Mouse (Mus musculus): ENCODE results near the gene Ccnl1. TPM values are rescaled to one million over a fixed set of nuclear protein-coding genes. Genes with fewer than 3 reads are reported as not detected.

Gene Ccnl1
- polyA plus RNA-seq, 1 experiment from 2014 or later: 64.9 TPM

- 84% methylated on average over 5 of the region's 5 CpGs for WGBS (ENCODE audit: missing documents)
- no peak overlapping the region for H3K4me3 ChIP-seq (ENCODE audit: inconsistent target)
- no peaks in the 10 kb centered on the region for H3K36me3 ChIP-seq (ENCODE audit: inconsistent target)
- no peak overlapping the region for H3K27ac ChIP-seq
- peaks cover 10% of the 10 kb centered on the region; the same call in 1 of the 2 replicates for H3K79me2 ChIP-seq (ENCODE audit: inconsistent target)
Measured at GRCm38 (mm10) chr3:65925058-65925740, 32.9 kb downstream of the Ccnl1 start.

- H3K4me3 ChIP-seq (ENCODE audit: inconsistent target): no peak overlapping the region
- H3K36me3 ChIP-seq (ENCODE audit: inconsistent target): no peaks in the 10 kb centered on the region
- peak overlapping the region; percentile 90 for H3K27ac ChIP-seq
- 23% methylated on average over 6 of the region's 6 CpGs for WGBS (ENCODE audit: missing documents)
- H3K79me2 ChIP-seq (ENCODE audit: inconsistent target): peaks cover 10% of the 10 kb centered on the region; the same call in 1 of the 2 replicates
Measured at GRCm38 (mm10) chr3:65922420-65922819, 35.6 kb downstream of the Ccnl1 start.

GRCm38 (mm10) chr3:65921671-65922070, 36.4 kb downstream of the Ccnl1 start:
- Histone ChIP-seq H3K36me3 (ENCODE audit: inconsistent target) (no peaks in the 10 kb centered on the region), H3K4me3 (ENCODE audit: inconsistent target) (no peak overlapping the region), H3K79me2 (ENCODE audit: inconsistent target) (peaks cover 5% of the 10 kb centered on the region; the same call in 1 of the 2 replicates), H3K27ac (peak overlapping the region; percentile 90)
- WGBS (ENCODE audit: missing documents): 89% methylated on average over 1 of the region's 1 CpGs

GRCm38 (mm10) chr3:65919016-65919415, 39.0 kb downstream of the Ccnl1 start:
- no peak overlapping the region for H3K27ac ChIP-seq
- 95% methylated on average over 2 of the region's 2 CpGs for WGBS (ENCODE audit: missing documents)

DNA sequence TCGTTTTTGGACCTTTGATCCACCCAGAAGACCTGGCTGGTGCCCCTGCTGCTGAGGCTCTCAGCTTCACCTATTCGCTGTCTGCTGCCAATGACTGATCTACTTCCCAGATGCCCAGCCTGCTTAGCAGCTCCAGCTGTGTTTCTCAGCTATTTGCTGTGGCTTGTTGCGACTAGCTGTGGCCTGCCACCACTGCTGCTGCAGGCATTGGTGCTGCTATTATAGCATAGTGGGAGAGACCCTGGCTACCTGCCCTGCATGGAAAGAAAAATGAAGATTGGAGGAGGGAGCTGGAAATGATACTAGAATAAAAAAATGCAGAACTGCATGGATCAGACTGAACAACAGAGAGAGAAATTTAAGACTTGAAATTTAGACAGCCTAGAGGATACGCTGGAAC, 45.1 kb downstream of the Ccnl1 start:
- no peaks in the 10 kb centered on the region for H3K79me2 ChIP-seq (ENCODE audit: inconsistent target)
- H3K4me3 ChIP-seq (ENCODE audit: inconsistent target): no peak overlapping the region
- H3K27ac ChIP-seq: no peak overlapping the region
- WGBS (ENCODE audit: missing documents): 94% methylated on average over 4 of the region's 4 CpGs
- H3K36me3 ChIP-seq (ENCODE audit: inconsistent target): no peaks in the 10 kb centered on the region

More at GRCm38 (mm10) chr3:65919016-65919415, 39.0 kb downstream of the Ccnl1 start:
- no peaks in the 10 kb centered on the region for H3K36me3 ChIP-seq (ENCODE audit: inconsistent target)
- H3K79me2 ChIP-seq (ENCODE audit: inconsistent target): no peaks in the 10 kb centered on the region
- H3K4me3 ChIP-seq (ENCODE audit: inconsistent target): no peak overlapping the region

DNA sequence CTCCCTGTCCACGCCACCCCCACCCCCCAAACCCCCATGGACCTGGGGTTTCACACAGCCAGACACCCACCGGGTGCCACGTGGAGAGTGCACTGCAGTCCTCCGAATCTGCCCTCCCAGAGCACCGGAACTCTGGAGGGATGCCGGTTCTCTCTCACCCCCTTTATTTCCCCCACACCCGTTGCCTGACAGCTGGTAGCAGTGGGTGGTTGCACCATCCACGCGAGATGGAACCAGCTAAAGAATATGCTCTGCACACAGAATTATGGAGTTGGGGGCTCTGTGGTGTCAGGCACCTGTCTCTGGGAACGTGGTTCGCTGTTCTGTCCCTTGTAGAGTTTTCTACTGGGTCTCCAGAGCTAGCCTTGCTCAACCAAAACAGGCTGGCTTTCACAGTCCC, 45.8 kb downstream of the Ccnl1 start:
- WGBS (ENCODE audit: missing documents): 96% methylated on average over 10 of the region's 11 CpGs
- no peaks in the 10 kb centered on the region for H3K36me3 ChIP-seq (ENCODE audit: inconsistent target)
- no peaks in the 10 kb centered on the region for H3K79me2 ChIP-seq (ENCODE audit: inconsistent target)
- H3K27ac ChIP-seq: peak overlapping the region; percentile 38; the same call in 1 of the 2 replicates
- no peak overlapping the region for H3K4me3 ChIP-seq (ENCODE audit: inconsistent target)

DNA sequence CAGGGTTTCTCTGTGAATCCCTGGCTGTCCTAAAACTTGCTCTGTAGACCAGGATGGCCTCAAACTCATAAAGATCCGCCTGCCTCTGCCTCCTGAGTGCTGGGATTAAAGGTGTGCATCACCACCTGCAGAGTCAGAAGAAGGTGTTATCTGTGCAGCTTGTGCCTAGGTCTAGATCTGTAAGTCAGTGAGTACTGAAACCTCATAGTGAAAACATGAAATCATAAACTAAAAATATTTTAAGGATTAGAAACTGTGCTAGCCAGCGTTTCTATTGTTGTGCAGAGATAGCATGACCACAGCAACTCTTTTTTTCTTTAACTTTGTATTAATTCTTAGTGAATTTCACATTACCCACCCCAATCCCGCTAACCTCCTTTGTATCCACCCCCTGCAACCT, 46.8 kb downstream of the Ccnl1 start:
- Histone ChIP-seq H3K27ac (peak overlapping the region; percentile 38), H3K36me3 (ENCODE audit: inconsistent target) (no peaks in the 10 kb centered on the region), H3K79me2 (ENCODE audit: inconsistent target) (no peaks in the 10 kb centered on the region), H3K4me3 (ENCODE audit: inconsistent target) (no peak overlapping the region)
- WGBS (ENCODE audit: missing documents): 72% methylated on average over 3 of the region's 3 CpGs

DNA sequence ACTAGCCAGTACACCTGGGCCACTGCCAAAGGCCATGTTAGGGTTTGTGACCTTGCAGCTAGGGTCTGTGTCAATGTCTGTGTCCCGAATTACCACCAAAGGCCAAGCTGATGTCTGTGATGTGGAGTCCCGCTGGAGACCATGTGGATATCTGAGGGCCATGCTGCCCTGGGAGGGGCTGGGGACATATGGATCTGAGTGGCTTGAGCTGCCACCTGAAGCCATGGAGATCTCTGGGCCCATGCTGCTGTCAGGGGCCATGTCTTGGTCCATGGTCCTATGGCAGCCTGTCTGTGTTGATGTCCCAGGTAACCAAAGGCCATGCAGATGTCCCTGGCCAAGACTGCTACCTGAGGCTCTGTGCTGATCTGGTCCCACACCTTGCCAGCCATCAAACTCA, 48.6 kb downstream of the Ccnl1 start:
- Histone ChIP-seq H3K79me2 (ENCODE audit: inconsistent target) (no peaks in the 10 kb centered on the region), H3K36me3 (ENCODE audit: inconsistent target) (no peaks in the 10 kb centered on the region), H3K27ac (no peak overlapping the region), H3K4me3 (ENCODE audit: inconsistent target) (no peak overlapping the region)
- WGBS (ENCODE audit: missing documents): 100% methylated on average over 2 of the region's 2 CpGs

GRCm38 (mm10) chr3:65907536-65907935, 50.5 kb downstream of the Ccnl1 start:
- no peak overlapping the region for H3K27ac ChIP-seq

GRCm38 (mm10) chr3:65905281-65906169, 52.5 kb downstream of the Ccnl1 start:
- Histone ChIP-seq H3K79me2 (ENCODE audit: inconsistent target) (no peaks in the 10 kb centered on the region), H3K27ac (peak overlapping the region; percentile 52), H3K36me3 (ENCODE audit: inconsistent target) (no peaks in the 10 kb centered on the region), H3K4me3 (ENCODE audit: inconsistent target) (no peak overlapping the region)
- 33% methylated on average over 7 of the region's 7 CpGs for WGBS (ENCODE audit: missing documents)

More at GRCm38 (mm10) chr3:65907536-65907935, 50.5 kb downstream of the Ccnl1 start:
- no peaks in the 10 kb centered on the region for H3K36me3 ChIP-seq (ENCODE audit: inconsistent target)
- H3K4me3 ChIP-seq (ENCODE audit: inconsistent target): no peak overlapping the region
- 100% methylated on average over 4 of the region's 4 CpGs for WGBS (ENCODE audit: missing documents)
- H3K79me2 ChIP-seq (ENCODE audit: inconsistent target): no peaks in the 10 kb centered on the region

GRCm38 (mm10) chr3:65904711-65905110, 53.3 kb downstream of the Ccnl1 start:
- no peak overlapping the region for H3K27ac ChIP-seq
- 75% methylated on average over 5 of the region's 6 CpGs for WGBS (ENCODE audit: missing documents)
- no peaks in the 10 kb centered on the region for H3K79me2 ChIP-seq (ENCODE audit: inconsistent target)
- H3K36me3 ChIP-seq (ENCODE audit: inconsistent target): no peaks in the 10 kb centered on the region
- H3K4me3 ChIP-seq (ENCODE audit: inconsistent target): no peak overlapping the region

- WGBS (ENCODE audit: missing documents): 90% methylated on average over 4 of the region's 4 CpGs
- no peaks in the 10 kb centered on the region for H3K36me3 ChIP-seq (ENCODE audit: inconsistent target)
- H3K79me2 ChIP-seq (ENCODE audit: inconsistent target): no peaks in the 10 kb centered on the region
- H3K27ac ChIP-seq: no peak overlapping the region
- no peak overlapping the region for H3K4me3 ChIP-seq (ENCODE audit: inconsistent target)
Measured at GRCm38 (mm10) chr3:65904106-65904505, 53.9 kb downstream of the Ccnl1 start.

GRCm38 (mm10) chr3:65898598-65899278, 59.3 kb downstream of the Ccnl1 start:
- no peak overlapping the region for H3K27ac ChIP-seq
- WGBS (ENCODE audit: missing documents): 94% methylated on average over 8 of the region's 8 CpGs
- H3K79me2 ChIP-seq (ENCODE audit: inconsistent target): no peaks in the 10 kb centered on the region
- H3K36me3 ChIP-seq (ENCODE audit: inconsistent target): no peaks in the 10 kb centered on the region
- H3K4me3 ChIP-seq (ENCODE audit: inconsistent target): no peak overlapping the region

- WGBS (ENCODE audit: missing documents): 66% methylated on average over 3 of the region's 3 CpGs
- Histone ChIP-seq H3K4me3 (ENCODE audit: inconsistent target) (no peak overlapping the region), H3K79me2 (ENCODE audit: inconsistent target) (no peaks in the 10 kb centered on the region), H3K36me3 (ENCODE audit: inconsistent target) (no peaks in the 10 kb centered on the region), H3K27ac (no peak overlapping the region)
Measured at GRCm38 (mm10) chr3:65897233-65897993, 60.6 kb downstream of the Ccnl1 start.
